Mouse (Mus musculus): ENCODE measurements at regions not wholly inside any gene's neighbourhood (a gene's known extent, or its start where the extent isn't known, plus 50 kb on each side); places are given as distances from the start of the nearest gene placed in this dataset.

GRCm38 (mm10) chr14:99632444-99632843 is 334.0 kb downstream of the Klf5 start:
- TF ChIP-seq HCFC1 (IDR thresholded peaks at IDR 0.05; ENCODE audit: borderline replicate concordance, insufficient read depth, low read length) (no peak), ZNF384 (IDR thresholded peaks at IDR 0.05; ENCODE audit: low read depth, low read length) (no peak), CHD2 (IDR thresholded peaks at IDR 0.05; ENCODE audit: low read depth, low read length) (no peak)

Data from ES-E14 (cell line).